Mouse (Mus musculus) adrenal gland, postnatal 0 days (tissue): ENCODE data around the gene Ncoa1. TPM values are rescaled to one million over a fixed set of nuclear protein-coding genes. Genes with fewer than 3 reads are reported as not detected.

Experiments
- polyA plus RNA-seq: library from polyadenylated mRNA; unstranded; fragments of >200 nt; fragmentation: Nextera tagmentation; extraction: Ambion mirVana; gene quantifications from 2 replicates; pipeline ENCODE4 v1.2.1, GENCODE M21; 2015

The Ncoa1 gene
- 5.8 and 9.0 TPM in 2 replicates for polyA plus RNA-seq

DNA sequence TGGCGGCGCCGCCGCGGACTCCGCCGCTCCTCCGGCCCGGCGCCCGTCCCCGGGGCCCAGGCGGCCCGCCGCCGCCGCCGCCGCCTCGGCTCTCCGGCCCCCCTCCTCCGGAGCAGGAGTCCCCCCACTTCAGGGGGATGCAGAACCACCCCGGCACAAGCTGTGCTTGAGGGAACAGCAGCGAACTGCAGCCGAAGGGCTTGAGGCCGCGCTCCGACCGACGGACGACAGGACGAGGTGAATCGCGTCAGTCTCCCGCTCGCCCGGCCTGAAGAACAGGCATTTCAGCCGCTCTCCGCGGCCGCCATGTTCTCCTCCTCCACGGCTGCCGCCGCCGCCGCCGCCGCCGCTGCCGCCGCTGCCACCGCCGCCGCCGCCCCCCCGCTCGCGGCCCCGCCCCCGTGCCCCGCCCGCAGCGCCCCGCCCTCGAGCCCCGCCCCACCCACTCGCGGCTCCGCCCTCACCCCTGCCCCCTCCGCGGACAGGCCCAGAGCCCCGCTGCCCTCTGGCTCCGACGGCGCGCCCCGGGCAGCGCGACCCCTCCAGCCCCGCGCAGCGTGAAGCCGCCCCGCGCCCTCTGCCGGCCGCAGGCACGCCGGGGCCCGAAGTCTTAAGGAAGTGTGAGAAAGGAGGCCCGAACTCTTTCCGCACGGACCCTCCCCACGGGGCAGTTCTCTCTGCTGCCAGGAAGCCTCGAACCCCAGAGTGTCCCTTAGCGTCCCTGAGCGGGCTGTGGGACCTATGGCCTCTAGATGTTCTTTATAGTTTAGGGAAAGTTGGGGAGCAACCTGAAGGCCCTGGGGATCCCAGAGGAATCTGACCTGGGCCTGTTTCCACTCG is at the start of gene Ncoa1:
TSS of gene Ncoa1 (minus strand) at position 351 of the 840 bp plus-strand sequence.

DNA sequence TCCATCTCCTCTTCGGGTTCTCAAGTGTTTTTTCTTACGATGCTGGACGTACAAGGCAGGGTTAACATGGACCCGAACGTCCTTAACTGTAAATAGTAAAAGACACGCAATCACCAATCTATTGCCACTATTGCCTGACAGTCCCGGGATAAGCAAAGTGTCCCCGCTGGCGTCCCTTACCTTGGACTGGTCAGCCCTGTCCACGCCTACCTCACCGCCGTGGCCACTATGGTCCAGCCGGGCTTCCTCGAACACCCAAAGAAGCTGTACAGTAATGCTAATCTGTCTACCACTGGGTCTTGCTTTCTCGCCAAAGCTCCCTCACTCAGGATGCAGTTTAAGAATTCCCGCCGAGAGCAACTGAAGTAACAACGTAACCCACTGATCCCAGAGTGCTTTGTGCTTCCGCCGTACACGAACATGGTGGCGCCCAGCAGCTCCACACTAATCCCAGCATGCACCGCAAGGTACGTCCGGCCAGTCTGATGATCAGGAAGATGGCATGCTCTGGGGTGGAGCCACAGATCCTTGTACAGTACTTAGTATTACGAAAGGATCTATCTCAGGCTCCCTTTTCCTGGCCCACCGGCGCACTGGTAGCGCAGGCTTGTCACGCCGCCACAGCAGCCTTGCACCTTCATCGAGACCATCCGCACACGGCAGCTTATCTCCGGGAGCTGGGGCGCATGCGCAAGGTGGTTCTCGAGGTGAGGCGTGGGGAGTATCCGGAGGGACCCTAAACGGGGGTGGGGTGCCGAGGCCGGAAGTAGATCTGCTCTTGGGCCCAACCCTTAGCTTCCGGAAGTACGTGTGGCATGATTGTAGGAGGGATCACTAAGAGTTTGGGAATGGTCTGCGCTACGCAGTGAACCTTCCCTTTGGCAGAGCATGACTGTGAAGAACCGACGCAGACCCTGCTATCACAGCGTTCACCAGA is 243.1 kb downstream of the Ncoa1 start, which contains the start of the genes Ptrhd1 and Cenpo:
TSS of gene Ptrhd1 (plus strand) at position 456 of the 937 bp plus-strand sequence.
TSS of gene Cenpo (minus strand) at position 723 of the 937 bp plus-strand sequence.

Other genes with a start within 250 kb of the Ncoa1 start
- 9.3 and 9.9 TPM in 2 replicates for gene Ptrhd1, start 243.2 kb downstream of the Ncoa1 start, polyA plus RNA-seq
- 5.4 and 8.2 TPM in 2 replicates for gene Cenpo, start 242.9 kb downstream of the Ncoa1 start, polyA plus RNA-seq
- gene Itsn2, start 115.5 kb upstream of the Ncoa1 start, polyA plus RNA-seq = 22.2 and 27.3 TPM in 2 replicates
- not detected in 2 replicates for gene Gm3625, start 115.7 kb upstream of the Ncoa1 start, polyA plus RNA-seq